Mouse (Mus musculus): Measurements from ENCODE around the gene P2ry6.
A peak's percentile ranks its signal among the peaks of the same experiment; 100 is the strongest.

DNA sequence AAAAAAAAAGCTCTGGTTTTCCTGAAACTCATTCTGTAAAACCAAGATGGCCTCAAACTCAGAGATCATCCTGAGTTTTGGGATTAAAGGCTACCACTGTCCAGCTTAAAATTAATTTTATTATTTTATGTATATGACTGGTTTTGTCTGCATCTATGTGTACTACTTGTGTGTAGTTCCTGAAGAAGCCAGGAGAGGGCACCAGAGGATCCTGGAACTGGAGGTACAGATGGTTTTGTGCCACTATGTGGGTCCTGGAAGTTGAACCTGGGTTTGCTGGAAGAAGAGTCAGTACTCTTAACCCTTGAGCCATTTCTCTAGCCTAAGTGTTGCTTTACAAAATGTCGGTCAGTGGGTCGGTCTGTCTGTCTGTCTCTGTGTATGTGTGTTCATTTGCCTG is 16.0 kb downstream of the P2ry6 start:
- TF ChIP-seq EP300 (IDR thresholded peaks at IDR 0.05; ENCODE audit: low read depth), result no peak
- peak; percentile 29 for TF ChIP-seq CTCF (IDR thresholded peaks at IDR 0.05; ENCODE audit: low read depth)
